Mouse (Mus musculus) gastrocnemius, postnatal 36 days (tissue): ENCODE measurements at regions not wholly inside any gene's neighbourhood (a gene's known extent, or its start where the extent isn't known, plus 50 kb on each side); places are given as distances from the start of the nearest gene placed in this dataset.

Experiments used
- DNase-seq, 2 experiments: peaks; one replicate each; pipeline ENCODE4 v3.0.0; 2022
- intact Hi-C: fragments of 180-260 bp; cut with DNase I; formaldehyde crosslinking; loops from one replicate; pipeline ENCODE4 v1.15.1; 2025

- intact Hi-C loops, result no loop called here
Measured at GRCm38 (mm10) chr12:39840615-39841014, 197.2 kb downstream of the Arl4a start.

GRCm38 (mm10) chr12:39840179-39840578, 197.6 kb downstream of the Arl4a start:
- intact Hi-C loops, result no loop called here
- no peak for DNase-seq

More at GRCm38 (mm10) chr12:39840615-39841014, 197.2 kb downstream of the Arl4a start:
- no peak for DNase-seq

GRCm38 (mm10) chr12:39831079-39831478, 206.7 kb downstream of the Arl4a start:
- intact Hi-C loops, result no loop called here
- no peak for DNase-seq

GRCm38 (mm10) chr12:39830530-39830929, 207.3 kb downstream of the Arl4a start:
- intact Hi-C loops, result no loop called here

GRCm38 (mm10) chr12:39822671-39823070, 215.2 kb downstream of the Arl4a start:
- intact Hi-C loops, result no loop called here
- DNase-seq, result no peak

More at GRCm38 (mm10) chr12:39830530-39830929, 207.3 kb downstream of the Arl4a start:
- DNase-seq, result no peak

GRCm38 (mm10) chr12:39801536-39801935, 236.3 kb downstream of the Arl4a start:
- DNase-seq, result no peak
- intact Hi-C loops, result no loop called here

GRCm38 (mm10) chr12:39797843-39798242, 240.0 kb downstream of the Arl4a start:
- no peak for DNase-seq
- intact Hi-C loops, result no loop called here

GRCm38 (mm10) chr12:39796939-39797338, 240.9 kb downstream of the Arl4a start:
- DNase-seq, result no peak
- intact Hi-C loops, result no loop called here

GRCm38 (mm10) chr12:39785026-39785425, 252.8 kb downstream of the Arl4a start:
- intact Hi-C loops, result no loop called here
- no peak for DNase-seq

GRCm38 (mm10) chr12:39784532-39784931, 253.3 kb downstream of the Arl4a start:
- DNase-seq, result no peak
- intact Hi-C loops, result no loop called here

GRCm38 (mm10) chr12:39776173-39776572, 261.7 kb downstream of the Arl4a start:
- intact Hi-C loops, result no loop called here
- no peak for DNase-seq

GRCm38 (mm10) chr12:39766988-39767387, 270.8 kb downstream of the Arl4a start:
- no peak for DNase-seq
- intact Hi-C loops, result no loop called here

- intact Hi-C loops, result no loop called here
- no peak for DNase-seq
Measured at GRCm38 (mm10) chr12:39763529-39763928, 274.3 kb downstream of the Arl4a start.

- intact Hi-C loops, result no loop called here
- no peak for DNase-seq
Measured at GRCm38 (mm10) chr12:39761946-39762345, 275.9 kb downstream of the Arl4a start.

- DNase-seq, result no peak
- intact Hi-C loops, result no loop called here
Measured at GRCm38 (mm10) chr12:39761326-39761725, 276.5 kb downstream of the Arl4a start.

GRCm38 (mm10) chr12:39757975-39758374, 279.9 kb downstream of the Arl4a start:
- DNase-seq, result no peak
- intact Hi-C loops, result no loop called here

GRCm38 (mm10) chr12:39751850-39752249, 286.0 kb downstream of the Arl4a start:
- intact Hi-C loops, result no loop called here
- DNase-seq, result no peak

GRCm38 (mm10) chr12:39742156-39743063, 295.4 kb downstream of the Arl4a start:
- DNase-seq, result no peak
- intact Hi-C loops, result no loop called here

- intact Hi-C loops, result no loop called here
- no peak for DNase-seq
Measured at GRCm38 (mm10) chr12:39741051-39741847, 296.6 kb downstream of the Arl4a start.

- intact Hi-C loops, result no loop called here
Measured at GRCm38 (mm10) chr12:39736966-39737365, 300.9 kb downstream of the Arl4a start.

GRCm38 (mm10) chr12:39736097-39736920, 301.5 kb downstream of the Arl4a start:
- intact Hi-C loops, result no loop called here
- DNase-seq, result no peak

More at GRCm38 (mm10) chr12:39736966-39737365, 300.9 kb downstream of the Arl4a start:
- DNase-seq, result no peak
